Mouse (Mus musculus): ENCODE data around the gene Rgs16.

- TF ChIP-seq CTCF (IDR thresholded peaks at IDR 0.05; ENCODE audit: low read depth, low read length) (no peak), POLR2A (IDR thresholded peaks at IDR 0.05; ENCODE audit: extremely low read depth, insufficient read depth, low read length) (no peak)
Measured at GRCm38 (mm10) chr1:153764136-153764535, 24.0 kb downstream of the Rgs16 start.

Data from liver, adult 2 months (tissue).